Mouse (Mus musculus) embryo, embryonic 11.5 days (tissue): Measurements from ENCODE around the gene Kcnq2.
A peak's percentile ranks its signal among the peaks of the same experiment; 100 is the strongest.

ENCODE experiments used
- DNase-seq: peaks from one replicate; pipeline ENCODE4 v3.0.0-alpha.2; 2012; ENCODE audit warnings: low read depth, low spot score

Kcnq2 gene

DNA sequence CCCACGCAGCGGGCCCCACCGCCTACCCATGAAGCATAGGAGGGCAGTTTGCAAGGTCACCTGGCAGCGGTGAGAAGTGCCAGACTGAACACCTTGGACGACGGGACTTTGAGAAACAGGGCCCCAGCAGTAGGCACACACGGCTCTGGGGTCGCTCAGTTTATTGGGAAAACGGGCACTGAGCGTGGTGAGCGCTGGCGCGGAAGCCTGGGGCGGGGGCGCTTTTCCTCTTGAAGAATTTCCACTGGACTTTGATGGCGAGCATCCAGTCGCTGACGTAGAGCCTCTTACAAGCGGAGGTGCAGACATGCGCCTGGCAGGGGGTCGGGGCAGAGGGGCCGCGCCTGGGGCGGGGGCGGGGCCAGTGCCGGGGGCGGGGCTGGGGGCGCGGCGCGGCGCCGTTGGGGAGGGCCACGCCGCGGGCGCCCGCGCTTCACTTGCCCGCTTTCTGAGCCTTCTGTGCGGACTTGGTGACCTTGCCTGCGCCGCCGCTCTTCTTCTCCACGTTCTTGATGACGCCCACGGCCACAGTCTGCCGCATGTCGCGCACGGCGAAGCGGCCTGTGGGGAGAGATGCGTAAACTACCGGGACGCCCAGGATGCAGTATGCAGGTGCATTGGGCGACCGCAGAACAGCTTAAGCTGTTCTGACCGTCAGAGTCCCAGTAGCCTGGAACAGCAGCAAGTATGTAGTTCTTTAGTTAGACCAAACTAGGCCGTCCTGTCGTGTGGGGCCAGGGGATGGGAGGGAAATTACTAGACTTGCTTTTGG lies 12.6 kb upstream of the Kcnq2 start:
- no peak for DNase-seq

- no peak for DNase-seq
Observed at GRCm38 (mm10) chr2:181146976-181147545, 12.0 kb upstream of the Kcnq2 start.

DNA sequence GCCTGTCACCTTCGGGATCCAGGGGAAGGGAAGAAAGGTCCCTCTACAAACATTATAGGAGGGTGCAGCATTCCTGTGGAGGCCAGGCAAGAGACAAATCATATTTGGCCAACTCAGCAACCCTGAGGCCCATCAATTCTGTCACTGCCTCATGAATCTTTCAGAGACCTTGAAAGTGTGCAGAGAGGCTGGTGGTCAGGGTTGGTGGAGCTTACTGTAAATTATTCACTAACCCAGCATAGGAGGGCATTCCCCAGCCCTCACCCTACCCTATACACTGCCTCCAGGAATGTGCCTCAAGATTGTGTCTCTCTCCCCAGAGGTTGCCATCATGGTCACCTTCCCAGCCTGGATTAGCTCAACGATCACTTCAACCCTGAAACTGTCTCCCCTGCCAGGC lies 9.6 kb upstream of the Kcnq2 start:
- no peak for DNase-seq

GRCm38 (mm10) chr2:181143509-181144276 lies 8.6 kb upstream of the Kcnq2 start:
- DNase-seq, result no peak

- no peak for DNase-seq
Observed at GRCm38 (mm10) chr2:181142703-181143135, 7.6 kb upstream of the Kcnq2 start.

DNA sequence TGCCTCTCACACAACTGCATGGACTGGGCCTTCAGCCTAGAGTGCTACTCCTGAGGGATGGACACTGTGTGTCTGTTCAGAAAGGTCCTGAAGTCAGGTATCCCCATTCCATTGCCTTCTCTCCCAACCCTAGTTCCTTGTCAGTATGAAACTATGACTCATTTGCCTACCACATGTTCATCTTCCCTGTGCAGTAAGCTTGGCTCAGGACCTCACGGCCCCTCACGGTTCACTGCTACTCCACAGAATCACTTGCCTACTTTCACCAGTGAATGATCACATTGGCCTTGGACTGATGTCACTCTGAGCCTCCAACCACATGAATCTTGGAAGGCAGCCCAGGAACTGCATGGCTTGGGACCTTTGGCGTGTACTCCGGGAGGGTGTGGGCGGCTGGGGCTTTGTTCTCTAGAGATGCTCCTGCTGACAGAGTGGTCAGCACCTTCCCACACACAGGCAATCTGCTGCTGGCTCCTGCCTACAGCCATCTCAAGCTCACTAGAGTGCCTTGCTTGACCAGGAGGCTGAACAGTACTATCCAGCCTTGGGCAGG lies 4.6 kb upstream of the Kcnq2 start:
- DNase-seq, result no peak

DNA sequence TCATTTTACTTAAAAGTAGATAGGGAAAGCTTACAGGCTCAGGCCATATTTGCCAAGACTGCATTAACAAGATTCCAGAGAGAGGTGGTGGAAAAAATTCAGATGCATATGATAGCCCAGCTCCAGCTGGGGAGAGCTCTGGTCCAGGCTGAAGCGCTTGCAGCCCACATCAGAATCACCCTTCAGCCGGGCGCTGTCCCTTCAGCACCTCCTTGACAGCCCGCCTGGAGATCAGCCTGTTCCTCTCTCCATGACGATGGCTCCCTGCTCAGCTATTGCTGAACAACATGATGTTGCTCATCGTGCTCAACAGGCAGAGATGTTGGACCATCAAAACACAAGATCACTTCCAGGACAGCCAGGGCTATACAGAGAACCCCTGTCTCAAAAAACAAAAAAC lies 1.8 kb upstream of the Kcnq2 start:
- peak; percentile 49 for DNase-seq

- DNase-seq, result no peak
Observed at GRCm38 (mm10) chr2:181135446-181135818, 332 bp upstream of the Kcnq2 start.

GRCm38 (mm10) chr2:181133837-181134590 lies 1.1 kb downstream of the Kcnq2 start:
- DNase-seq, result no peak

- DNase-seq, result no peak
Observed at GRCm38 (mm10) chr2:181130245-181130644, 4.9 kb downstream of the Kcnq2 start.

DNA sequence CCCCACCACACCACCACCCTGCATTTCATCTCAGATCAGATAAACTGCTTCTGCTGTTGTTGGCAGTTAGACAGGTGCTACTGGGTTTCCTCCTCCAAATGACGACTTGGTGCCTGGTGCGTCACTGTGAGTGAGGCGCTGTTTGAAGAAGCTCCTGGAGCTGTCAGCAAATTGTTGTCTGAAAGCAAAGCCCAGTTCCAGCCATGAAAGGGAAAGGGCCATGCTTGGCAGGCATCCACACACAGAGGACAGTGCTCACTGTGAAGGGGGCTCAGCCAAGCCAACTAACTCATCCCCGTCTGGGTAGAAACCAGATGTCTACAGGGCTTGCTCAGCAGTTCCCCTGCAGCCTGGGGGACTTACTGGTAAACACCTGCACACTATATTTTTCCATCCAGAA lies 6.1 kb downstream of the Kcnq2 start:
- DNase-seq, result no peak

- no peak for DNase-seq
Observed at GRCm38 (mm10) chr2:181127786-181128185, 7.3 kb downstream of the Kcnq2 start.

DNA sequence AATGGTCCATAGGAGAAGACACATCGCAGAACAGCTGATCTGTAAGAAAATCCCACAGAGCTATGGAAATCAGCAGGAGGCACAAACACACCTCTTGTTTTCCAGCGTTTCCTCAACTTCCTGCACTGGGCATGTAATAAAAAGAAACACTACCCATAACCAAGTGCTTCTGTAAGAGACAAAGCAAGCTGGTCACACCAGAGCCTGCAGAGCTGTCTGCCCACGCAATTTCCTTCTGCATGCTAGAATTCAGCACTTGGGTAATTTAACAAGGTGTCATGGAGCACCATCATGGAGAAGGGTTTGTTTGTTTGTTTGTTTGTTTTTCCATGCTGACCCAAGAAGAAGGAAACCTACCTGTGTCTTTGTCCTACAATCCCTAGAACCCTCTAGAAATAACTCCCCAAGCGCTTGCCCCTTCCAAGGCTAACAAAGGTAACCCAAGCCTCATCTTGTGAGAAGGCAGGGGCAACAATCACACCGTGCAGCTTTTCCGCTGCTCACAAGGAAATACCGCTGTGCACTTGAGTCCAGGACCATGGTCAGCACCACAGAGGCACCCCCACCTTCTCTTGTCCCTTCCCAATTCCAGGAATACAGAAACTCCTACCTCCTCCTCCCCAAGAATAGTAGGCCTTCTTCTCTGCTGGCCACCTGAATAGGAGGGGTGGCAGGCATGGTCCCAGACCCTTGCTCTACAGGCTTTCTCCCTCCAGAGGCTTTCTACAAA lies 9.2 kb downstream of the Kcnq2 start:
- no peak for DNase-seq

DNA sequence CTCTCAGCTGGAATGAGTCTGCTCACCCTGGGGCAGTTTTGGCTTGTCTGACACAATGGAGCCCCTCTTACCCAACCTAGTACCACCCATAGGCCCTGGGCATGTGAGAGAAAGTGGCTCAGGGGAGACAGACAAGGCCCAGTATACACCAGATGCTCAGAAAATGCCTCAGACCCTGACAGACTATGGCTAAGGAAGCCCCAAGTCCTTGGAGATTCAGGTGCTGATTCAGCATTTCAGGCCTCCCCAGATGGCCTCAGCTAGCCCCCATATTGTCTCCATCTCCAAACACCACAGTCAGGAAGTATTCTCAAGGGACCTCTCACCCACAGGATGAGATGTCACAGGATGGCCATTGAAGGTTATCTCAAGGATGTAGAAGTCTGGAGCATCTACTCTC lies 12.5 kb downstream of the Kcnq2 start:
- DNase-seq, result no peak

DNA sequence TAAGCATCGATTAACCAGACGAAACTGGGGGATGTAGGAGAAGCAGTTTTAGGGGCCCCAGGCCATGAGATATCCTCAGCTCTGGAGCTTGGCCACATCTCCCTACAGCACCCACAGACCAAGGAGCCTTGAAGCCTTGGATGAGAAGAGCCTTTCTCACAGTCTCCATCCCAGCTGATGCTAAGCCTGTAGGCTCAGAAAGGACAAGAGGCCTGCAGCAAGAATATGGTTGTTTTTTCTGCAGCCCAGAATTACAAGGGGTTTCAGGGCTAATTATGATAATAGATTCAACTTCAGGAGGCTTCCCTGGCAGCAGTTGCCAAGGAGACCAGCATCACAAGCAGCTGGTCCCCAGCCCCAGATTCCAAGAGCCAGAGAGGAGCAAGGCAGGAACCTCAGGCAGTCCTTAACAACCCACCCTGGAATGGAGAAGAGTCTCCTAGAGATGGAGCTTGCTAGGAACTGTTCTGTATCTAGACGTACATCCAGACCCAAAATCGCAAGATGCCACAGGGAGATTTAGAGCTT lies 14.1 kb downstream of the Kcnq2 start:
- DNase-seq, result no peak

GRCm38 (mm10) chr2:181119952-181120351 lies 15.1 kb downstream of the Kcnq2 start:
- no peak for DNase-seq

GRCm38 (mm10) chr2:181116436-181116835 lies 18.7 kb downstream of the Kcnq2 start:
- no peak for DNase-seq

GRCm38 (mm10) chr2:181115367-181115766 lies 19.7 kb downstream of the Kcnq2 start:
- DNase-seq, result no peak

GRCm38 (mm10) chr2:181113762-181114361 lies 21.2 kb downstream of the Kcnq2 start:
- no peak for DNase-seq

DNA sequence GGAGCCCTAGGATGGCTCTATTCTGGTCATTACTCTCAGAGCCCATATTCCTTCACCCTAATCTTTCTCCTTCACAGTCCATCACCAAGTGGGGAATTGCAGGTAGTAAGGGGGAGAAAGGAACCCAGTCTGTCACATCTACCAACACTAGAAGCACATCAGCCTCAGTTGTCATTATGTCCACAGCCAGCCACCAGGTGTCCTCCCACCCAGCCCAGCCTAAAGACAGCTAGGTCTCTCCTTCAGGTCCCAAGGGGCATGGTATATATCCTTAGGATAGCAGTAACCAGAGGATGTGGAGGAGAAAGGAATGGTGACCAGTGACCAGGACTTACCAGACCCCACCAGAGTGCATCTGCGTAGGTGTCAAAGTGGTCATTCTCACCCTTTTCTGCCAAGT lies 23.4 kb downstream of the Kcnq2 start:
- DNase-seq, result no peak
